ENCODE assay signal across 9 mouse cellular contexts in genomic region chr1:131995062-131995461, GRCm38 (mm10). TPM values are rescaled to one million over a fixed set of nuclear protein-coding genes. Genes with fewer than 3 reads are reported as not detected.
DNase-seq lines count a peak whose midpoint lies in the region; ATAC-seq and TF ChIP-seq lines count a peak whose summit lies in the region.
"Had no signal": no experiment of that assay in that cellular context is flagged by ENCODE, and none has a peak within 500 bp of the region (broad histone marks: within the 10 kb centered on the region; RNA-seq: fewer than 3 reads in every experiment).

No protein-coding gene starts in this region.

- TF ChIP-seq EP300 in lung, postnatal 0 days (IDR thresholded peaks at IDR 0.05) = no peak

- no peak for ATAC-seq in forebrain, embryonic 12.5 days (ENCODE audit: low FRiP score)
- no peak; the same call in 1 of the 2 replicates for ATAC-seq in lung, postnatal 0 days

- no peaks in the 10 kb centered on the region for H3K36me3 ChIP-seq in forebrain, embryonic 10.5 days (replicated peaks)
- no peaks in the 10 kb centered on the region for H3K36me3 ChIP-seq in forebrain, embryonic 12.5 days (replicated peaks)
- no peaks in the 10 kb centered on the region for H3K36me3 ChIP-seq in lung, postnatal 0 days (ENCODE audit: insufficient read depth, low read length)
- H3K36me3 ChIP-seq in splenic B cell, adult 2 months (ENCODE audit: control insufficient read depth, insufficient read depth, low read length, poor library complexity, severe bottlenecking) = no peaks in the 10 kb centered on the region
- H3K36me3 ChIP-seq: neural tube, embryonic 13.5 days had no signal

- no peak overlapping the region for H3K4me3 ChIP-seq in forebrain, embryonic 10.5 days
- H3K4me3 ChIP-seq in forebrain, embryonic 12.5 days (replicated peaks) = no peak overlapping the region
- H3K4me3 ChIP-seq in lung, postnatal 0 days (ENCODE audit: low read depth, low read length) = no peak overlapping the region
- H3K4me3 ChIP-seq: neural tube, embryonic 13.5 days had no signal

- no peak overlapping the region for H3K27ac ChIP-seq in forebrain, embryonic 10.5 days
- no peak overlapping the region for H3K27ac ChIP-seq in forebrain, embryonic 12.5 days
- H3K27ac ChIP-seq in lung, postnatal 0 days (ENCODE audit: low read length) = no peak overlapping the region
- H3K27ac ChIP-seq: neural tube, embryonic 13.5 days had no signal

- no peaks in the 10 kb centered on the region for H3K4me1 ChIP-seq in forebrain, embryonic 10.5 days
- no peaks in the 10 kb centered on the region for H3K4me1 ChIP-seq in forebrain, embryonic 12.5 days
- H3K4me1 ChIP-seq in lung, postnatal 0 days (ENCODE audit: insufficient read depth, low read depth, low read length) = no peaks in the 10 kb centered on the region
- H3K4me1 ChIP-seq: neural tube, embryonic 13.5 days had no signal

- H3K9me3 ChIP-seq in forebrain, embryonic 10.5 days = no peaks in the 10 kb centered on the region
- no peaks in the 10 kb centered on the region for H3K9me3 ChIP-seq in forebrain, embryonic 12.5 days
- no peaks in the 10 kb centered on the region for H3K9me3 ChIP-seq in lung, postnatal 0 days (ENCODE audit: low read length)
- H3K9me3 ChIP-seq: neural tube, embryonic 13.5 days had no signal

- peak; percentile 84 for TF ChIP-seq CTCF in lung, postnatal 0 days (IDR thresholded peaks at IDR 0.05)

- peak; percentile 62 for DNase-seq in forebrain, embryonic 10.5 days (ENCODE audit: extremely low spot score, low spot score)
- DNase-seq in ovary, postnatal 36 days (ENCODE audit: low spot score) = peak; percentile 44
- no peak for DNase-seq in ovary, postnatal 10 days (ENCODE audit: low spot score)
- peak; percentile 77 to 87 for DNase-seq in cerebellum, postnatal 14 days
- peak; percentile 83 for DNase-seq in induced T-regulatory cell, adult 2 months (ENCODE audit: low read depth)
- DNase-seq in lung, postnatal 0 days (ENCODE audit: low spot score) = peak; percentile 55
- peak; percentile 86 for DNase-seq in splenic B cell, adult 2 months (ENCODE audit: low read depth, low spot score)

- no peak overlapping the region for H3K4me2 ChIP-seq in forebrain, embryonic 12.5 days
- H3K4me2 ChIP-seq in lung, postnatal 0 days (replicated peaks; ENCODE audit: low read depth, low read length) = no peak overlapping the region
- H3K4me2 ChIP-seq: neural tube, embryonic 13.5 days had no signal

- no peak overlapping the region for H3K9ac ChIP-seq in forebrain, embryonic 12.5 days
- H3K9ac ChIP-seq in lung, postnatal 0 days (replicated peaks; ENCODE audit: low read depth) = no peak overlapping the region
- H3K9ac ChIP-seq: neural tube, embryonic 13.5 days had no signal

- H3K27me3 ChIP-seq in forebrain, embryonic 10.5 days (ENCODE audit: poor library complexity, severe bottlenecking) = no peaks in the 10 kb centered on the region
- no peaks in the 10 kb centered on the region for H3K27me3 ChIP-seq in forebrain, embryonic 12.5 days
- H3K27me3 ChIP-seq in lung, postnatal 0 days (replicated peaks; ENCODE audit: insufficient read depth, low read length) = no peaks in the 10 kb centered on the region
- H3K27me3 ChIP-seq in splenic B cell, adult 2 months (ENCODE audit: control insufficient read depth, insufficient read depth, low read length, poor library complexity, severe bottlenecking) = no peaks in the 10 kb centered on the region
- H3K27me3 ChIP-seq: neural tube, embryonic 13.5 days had no signal

- WGBS in forebrain, embryonic 10.5 days = 39% methylated on average over 4 of the region's 4 CpGs
- 33% methylated on average over 4 of the region's 4 CpGs for whole genome bisulfite sequencing in forebrain, embryonic 12.5 days
- WGBS in lung, postnatal 0 days = 36% methylated on average over 4 of the region's 4 CpGs

RNA-seq across cellular contexts. Expression of gene Elk4, which starts 12.3 kb away (rescaled TPM):
- 12.0 and 13.8 TPM in 2 replicates for polyA plus RNA-seq in forebrain, embryonic 10.5 days (2016; fragmentation: Nextera tagmentation; extraction: Ambion mirVana)
- polyA plus RNA-seq in forebrain, embryonic 12.5 days (2016; fragmentation: Nextera tagmentation; extraction: Ambion mirVana) = 16.9 and 19.9 TPM in 2 replicates
- polyA plus RNA-seq in lung, postnatal 0 days (2015; fragmentation: Nextera tagmentation; extraction: Ambion mirVana) = 26.3 and 28.0 TPM in 2 replicates

RNA-seq across cellular contexts. Expression of gene Slc45a3, which starts 32.3 kb away (rescaled TPM):
- polyA plus RNA-seq in forebrain, embryonic 10.5 days (2016; fragmentation: Nextera tagmentation; extraction: Ambion mirVana) = 9.0 and 9.3 TPM in 2 replicates
- 4.9 and 6.4 TPM in 2 replicates for polyA plus RNA-seq in forebrain, embryonic 12.5 days (2016; fragmentation: Nextera tagmentation; extraction: Ambion mirVana)
- 5.7 and 6.9 TPM in 2 replicates for polyA plus RNA-seq in lung, postnatal 0 days (2015; fragmentation: Nextera tagmentation; extraction: Ambion mirVana)
